Mouse (Mus musculus): Measurements from ENCODE around the gene Pygo2.

The Pygo2 gene

GRCm38 (mm10) chr3:89393605-89394004, 36.4 kb upstream of the Pygo2 start:
- peak; percentile 99 for DNase-seq

GRCm38 (mm10) chr3:89394006-89394893, 35.8 kb upstream of the Pygo2 start, which contains the start of gene Zbtb7b:
Zbtb7b (minus strand) TSS chr3:89394776.
- DNase-seq, result peak; percentile 86

GRCm38 (mm10) chr3:89394894-89395256, 35.1 kb upstream of the Pygo2 start:
- DNase-seq, result peak; percentile 86

GRCm38 (mm10) chr3:89395419-89395805, 34.6 kb upstream of the Pygo2 start:
- DNase-seq, result peak; percentile 51

- DNase-seq, result peak; percentile 76
Observed at GRCm38 (mm10) chr3:89395806-89396653, 34.0 kb upstream of the Pygo2 start.

GRCm38 (mm10) chr3:89396654-89397005, 33.4 kb upstream of the Pygo2 start:
- DNase-seq, result no peak

GRCm38 (mm10) chr3:89401329-89401728, 28.7 kb upstream of the Pygo2 start:
- DNase-seq, result no peak

GRCm38 (mm10) chr3:89402693-89403092, 27.3 kb upstream of the Pygo2 start, which contains the start of gene Lenep:
Lenep (minus strand) TSS chr3:89402793.
- DNase-seq, result no peak

GRCm38 (mm10) chr3:89406887-89407286, 23.1 kb upstream of the Pygo2 start:
- DNase-seq, result no peak

GRCm38 (mm10) chr3:89408448-89408847, 21.6 kb upstream of the Pygo2 start:
- no peak for DNase-seq

GRCm38 (mm10) chr3:89409701-89410100, 20.3 kb upstream of the Pygo2 start:
- no peak for DNase-seq

- DNase-seq, result no peak
Observed at GRCm38 (mm10) chr3:89410864-89411263, 19.1 kb upstream of the Pygo2 start.

GRCm38 (mm10) chr3:89411490-89412393, 18.3 kb upstream of the Pygo2 start, which contains the start of gene Flad1:
Flad1 (minus strand) TSS chr3:89411870.
- DNase-seq, result peak; percentile 100

GRCm38 (mm10) chr3:89416158-89416557, 13.9 kb upstream of the Pygo2 start:
- DNase-seq, result no peak

GRCm38 (mm10) chr3:89417131-89417530, 12.9 kb upstream of the Pygo2 start:
- no peak for DNase-seq

- DNase-seq, result no peak
Observed at GRCm38 (mm10) chr3:89417840-89418169, 12.2 kb upstream of the Pygo2 start.

- peak; percentile 84 for DNase-seq
Observed at GRCm38 (mm10) chr3:89418170-89418860, 11.7 kb upstream of the Pygo2 start, which contains the start of the genes Cks1b and Shc1. Cks1b (minus strand) TSS chr3:89418383. Shc1 (plus strand) TSS chr3:89418443.

GRCm38 (mm10) chr3:89418861-89419250, 11.2 kb upstream of the Pygo2 start:
- DNase-seq, result peak; percentile 37

- DNase-seq, result no peak
Observed at GRCm38 (mm10) chr3:89419571-89419970, 10.4 kb upstream of the Pygo2 start.

GRCm38 (mm10) chr3:89419981-89420380, 10.0 kb upstream of the Pygo2 start:
- DNase-seq, result no peak

- no peak for DNase-seq
Observed at GRCm38 (mm10) chr3:89420421-89420820, 9.6 kb upstream of the Pygo2 start.
